Mouse (Mus musculus) heart, adult 8-10 months (tissue): Measurements from ENCODE around the gene Adgrg3. TPM values are rescaled to one million over a fixed set of nuclear protein-coding genes. Genes with fewer than 3 reads are reported as not detected.
"Not testable (repeated sequence)": the region's sequence is repeated elsewhere in the genome, so short reads cannot be mapped to it uniquely, and the experiment has no call there.

Experiments
- DNase-seq: peaks from one replicate; pipeline ENCODE4 v3.0.0; 2022; ENCODE audit warnings: low spot score
- total RNA-seq, 4 experiments: library from RNA; stranded (reverse); gene quantifications; 2 replicates each; pipeline ENCODE4 v1.2.4; 2022

The Adgrg3 gene
- total RNA-seq, 4 experiments from 2014 or later = 0.75 to 1.3 (median 1.2) TPM

- DNase-seq = no peak
Observed at GRCm38 (mm10) chr8:95024387-95024786, 6.9 kb downstream of the Adgrg3 start.

DNA sequence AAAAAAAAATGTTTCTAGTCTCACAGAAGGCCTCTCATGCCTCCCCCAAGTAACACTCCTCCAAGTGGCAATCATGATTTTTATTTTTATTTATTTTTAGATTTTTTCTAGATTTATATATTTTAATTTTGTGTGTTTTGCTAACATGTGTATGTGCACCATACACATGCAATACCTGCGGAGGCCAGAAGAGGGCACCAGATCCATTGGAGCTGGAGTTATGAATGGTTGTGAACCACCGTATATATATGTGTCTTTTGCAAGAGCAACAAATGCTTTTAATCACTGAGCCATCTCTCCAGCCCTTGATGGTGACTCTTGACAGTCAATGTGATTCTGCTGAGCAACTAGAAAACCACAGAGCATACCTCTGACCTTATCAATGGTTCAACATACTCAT, 7.9 kb downstream of the Adgrg3 start:
- no peak for DNase-seq

GRCm38 (mm10) chr8:95028391-95028790, 10.9 kb downstream of the Adgrg3 start:
- not testable (repeated sequence) for DNase-seq

DNA sequence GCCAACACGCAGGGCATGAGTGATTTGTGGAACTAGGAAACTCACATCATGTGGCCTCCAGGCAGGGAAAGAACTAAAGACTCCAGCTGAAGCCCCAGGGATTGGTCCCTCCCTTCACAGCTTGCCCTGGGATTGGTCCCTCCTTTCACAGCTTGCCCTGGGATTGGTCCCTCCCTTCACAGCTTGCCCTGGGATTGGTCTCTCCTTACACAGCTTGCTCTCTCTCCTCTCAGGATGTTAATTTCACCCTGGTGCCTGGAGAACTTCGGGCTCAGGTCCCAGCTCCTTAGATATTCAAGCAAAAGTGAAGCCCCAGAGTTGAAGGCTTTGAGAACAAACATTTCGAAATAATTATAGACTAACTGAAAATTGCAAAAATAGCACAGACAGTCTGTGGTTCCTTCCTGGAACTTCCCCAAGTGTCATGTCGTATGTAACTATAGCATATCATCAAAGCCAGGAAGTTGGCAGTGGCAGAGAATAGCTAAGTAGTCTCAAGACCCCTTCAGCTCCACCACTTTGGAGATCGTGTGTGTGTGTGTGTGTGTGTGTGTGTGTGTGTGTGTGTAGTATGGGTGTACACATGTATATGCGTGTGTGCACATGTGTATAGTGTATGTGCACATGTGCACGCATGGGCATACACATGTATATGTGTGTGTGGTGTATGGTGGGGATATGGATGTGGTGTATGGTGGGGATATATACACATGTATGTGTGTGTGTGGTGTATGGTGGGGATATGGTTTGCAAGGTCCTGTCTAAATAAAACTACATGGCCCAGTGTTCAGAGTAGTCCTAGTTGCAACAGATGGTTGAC, 19.8 kb downstream of the Adgrg3 start:
- DNase-seq = no peak

DNA sequence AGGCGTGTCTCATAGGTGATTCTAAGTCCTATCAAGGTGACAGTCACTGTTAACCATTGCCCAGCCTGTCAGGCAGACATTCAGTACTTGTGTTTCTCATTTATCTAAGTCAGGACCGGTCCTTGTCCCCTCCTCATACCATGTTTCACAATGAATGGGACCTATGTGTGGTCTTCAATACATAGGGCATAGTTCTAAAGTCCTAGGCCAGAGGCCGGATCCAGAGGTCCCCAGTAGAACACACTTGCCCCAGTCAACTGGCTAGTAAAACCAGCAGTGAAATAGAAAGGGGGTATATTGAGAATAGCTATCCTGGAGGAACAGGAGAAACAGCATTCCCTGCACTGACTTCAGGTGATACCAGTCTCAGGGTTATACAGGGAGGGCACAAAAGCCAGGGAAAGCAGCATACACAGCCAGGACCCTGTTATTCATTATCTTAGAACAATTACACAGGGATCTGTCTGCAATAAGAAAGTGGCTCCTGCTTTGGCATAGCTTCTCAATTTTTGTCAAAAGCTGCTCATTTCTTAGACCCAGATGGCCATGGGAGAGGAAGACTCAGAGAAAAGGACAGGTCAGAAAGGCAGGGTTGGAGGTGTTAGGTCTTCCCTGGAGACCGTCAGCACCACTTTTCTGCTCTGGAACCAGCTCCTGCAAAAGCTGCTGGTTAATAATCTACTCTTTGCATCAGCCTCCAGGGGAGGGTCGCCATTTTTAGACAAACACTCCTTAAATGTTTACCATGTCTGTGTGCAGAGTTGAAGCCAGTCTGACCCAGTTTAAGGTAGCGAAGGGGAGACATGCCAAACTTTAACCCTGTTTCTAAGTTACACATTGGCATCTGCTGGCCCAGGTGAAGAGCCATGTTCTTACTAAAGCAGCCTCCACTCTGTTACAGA, 24.6 kb downstream of the Adgrg3 start:
- no peak for DNase-seq

DNA sequence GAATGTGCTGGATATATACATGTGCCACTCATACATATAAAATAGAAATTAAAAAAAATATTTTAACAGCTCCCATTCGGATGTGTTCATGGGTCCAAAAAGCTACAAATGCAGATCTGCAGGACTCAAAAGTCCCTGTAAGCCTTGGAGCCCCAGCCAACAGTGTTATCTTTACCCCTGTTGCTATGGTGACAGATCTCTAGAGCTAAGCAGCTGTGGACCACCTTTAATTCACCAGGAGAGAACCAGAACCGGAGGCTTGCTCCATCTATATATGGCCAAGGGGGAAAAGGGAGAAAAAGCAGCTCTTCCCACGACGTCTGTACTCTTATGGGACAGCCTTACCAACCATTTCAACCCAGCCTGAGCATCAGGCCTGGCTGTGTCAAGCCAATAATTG, 27.3 kb downstream of the Adgrg3 start:
- no peak for DNase-seq

DNA sequence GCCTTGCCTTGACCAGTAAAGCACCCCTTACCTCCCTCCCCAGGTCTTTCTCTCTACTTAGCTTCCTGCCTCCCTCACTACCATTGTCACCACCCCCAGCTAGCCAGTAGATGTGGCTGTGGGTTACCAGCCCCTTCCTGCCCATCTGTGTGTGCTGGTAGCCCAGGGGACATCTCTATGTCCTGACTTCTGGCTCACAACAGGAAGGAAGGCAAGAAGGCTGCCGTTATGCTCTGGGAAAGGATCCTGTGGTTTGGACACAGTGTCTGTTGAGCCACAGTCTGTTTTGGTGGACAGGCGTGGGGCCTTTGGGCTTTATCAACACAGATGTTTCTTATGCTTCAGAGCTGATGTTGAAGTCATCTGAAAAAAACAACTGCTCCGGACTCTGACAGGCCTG, 29.5 kb downstream of the Adgrg3 start:
- DNase-seq = peak; percentile 15

GRCm38 (mm10) chr8:95047884-95048680, 30.6 kb downstream of the Adgrg3 start:
- no peak for DNase-seq

- DNase-seq = no peak
Observed at GRCm38 (mm10) chr8:95049636-95050035, 32.1 kb downstream of the Adgrg3 start.

DNA sequence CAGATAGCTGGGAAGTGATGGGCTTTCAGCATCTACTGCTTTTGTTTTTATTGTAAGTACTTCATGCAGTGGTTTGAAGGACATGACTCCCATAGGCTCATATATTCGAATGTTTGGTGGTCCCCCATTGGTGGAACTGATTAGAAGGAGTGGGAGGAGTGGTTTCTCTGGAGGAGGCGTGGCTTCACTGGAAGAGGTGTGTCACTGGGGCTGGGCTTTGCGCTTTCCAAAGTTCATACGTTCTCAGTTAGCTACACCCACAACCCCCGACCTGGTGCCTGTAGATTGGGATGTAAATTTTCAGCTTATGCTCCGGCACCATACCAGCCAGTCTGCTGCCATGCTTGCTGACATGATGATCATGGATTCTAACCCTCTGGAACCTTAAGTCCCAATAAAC, 36.9 kb downstream of the Adgrg3 start:
- DNase-seq = no peak

GRCm38 (mm10) chr8:95054927-95055510, 37.5 kb downstream of the Adgrg3 start, which contains the start of gene Drc7:
Drc7 (plus strand) TSS chr8:95055103.
- no peak for DNase-seq

DNA sequence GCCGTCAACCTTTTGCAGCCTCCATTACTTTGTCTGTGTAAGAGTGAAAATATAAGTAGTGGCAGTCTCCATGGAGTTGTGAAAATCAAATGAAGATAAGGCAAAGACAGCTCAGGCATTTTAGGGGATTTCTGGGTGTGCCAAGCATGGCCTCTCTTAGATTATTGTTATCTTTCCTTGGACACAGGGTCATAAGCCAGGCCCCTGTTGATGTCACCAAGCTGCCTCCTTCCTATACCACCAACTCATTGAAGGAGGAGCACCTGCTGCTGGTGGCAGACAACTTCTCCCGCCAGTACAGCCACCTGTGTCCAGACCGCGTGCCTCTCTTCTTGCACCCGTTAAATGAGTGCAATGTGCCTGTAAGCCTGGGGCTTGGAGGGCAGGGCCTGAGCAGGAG, 38.9 kb downstream of the Adgrg3 start:
- no peak for DNase-seq

GRCm38 (mm10) chr8:95058661-95059060, 41.2 kb downstream of the Adgrg3 start:
- DNase-seq = no peak

- DNase-seq = no peak
Observed at GRCm38 (mm10) chr8:95059812-95060533, 42.5 kb downstream of the Adgrg3 start.

DNA sequence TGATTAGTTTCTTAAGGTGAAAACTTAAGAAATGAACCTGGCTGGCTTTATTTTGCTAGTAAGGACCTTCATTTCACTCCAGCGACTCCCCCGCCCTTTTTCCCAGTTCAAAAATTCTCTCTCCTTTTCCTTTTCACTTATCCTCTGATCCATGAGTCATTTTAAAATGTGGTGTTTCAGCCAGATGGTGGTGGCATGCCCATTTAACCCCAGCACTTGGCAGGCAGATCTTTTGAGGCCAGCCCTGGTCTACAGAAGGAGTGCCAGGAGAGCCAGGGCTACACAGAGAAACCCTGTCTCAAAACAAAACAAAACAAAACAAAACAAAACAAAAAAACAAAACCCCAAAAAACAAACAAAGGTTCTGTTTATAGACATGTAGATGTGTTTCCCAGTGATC, 47.0 kb downstream of the Adgrg3 start:
- no peak for DNase-seq

DNA sequence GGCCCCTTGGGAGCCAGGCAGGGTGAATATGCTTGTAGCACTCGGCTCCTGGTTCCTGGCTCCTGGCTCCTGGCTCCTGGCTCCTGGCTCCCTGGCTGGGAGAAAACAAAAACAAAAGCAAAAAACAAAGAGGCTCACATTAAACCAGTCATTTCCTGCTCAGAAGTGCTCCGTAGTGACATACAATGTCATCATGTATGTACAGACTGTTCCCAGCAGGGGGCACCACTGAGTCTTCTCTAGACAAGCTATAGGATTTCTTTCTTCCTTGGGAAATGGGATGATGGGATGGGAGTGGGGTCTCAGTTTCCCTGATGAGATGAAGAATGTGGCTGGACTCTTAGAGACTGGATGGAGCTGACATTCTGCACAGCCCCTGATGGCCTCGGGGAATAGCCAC, 50.1 kb downstream of the Adgrg3 start:
- DNase-seq = no peak

GRCm38 (mm10) chr8:95075504-95075903, 58.0 kb downstream of the Adgrg3 start:
- DNase-seq = no peak

- DNase-seq = no peak
Observed at GRCm38 (mm10) chr8:95076151-95076550, 58.7 kb downstream of the Adgrg3 start.

DNA sequence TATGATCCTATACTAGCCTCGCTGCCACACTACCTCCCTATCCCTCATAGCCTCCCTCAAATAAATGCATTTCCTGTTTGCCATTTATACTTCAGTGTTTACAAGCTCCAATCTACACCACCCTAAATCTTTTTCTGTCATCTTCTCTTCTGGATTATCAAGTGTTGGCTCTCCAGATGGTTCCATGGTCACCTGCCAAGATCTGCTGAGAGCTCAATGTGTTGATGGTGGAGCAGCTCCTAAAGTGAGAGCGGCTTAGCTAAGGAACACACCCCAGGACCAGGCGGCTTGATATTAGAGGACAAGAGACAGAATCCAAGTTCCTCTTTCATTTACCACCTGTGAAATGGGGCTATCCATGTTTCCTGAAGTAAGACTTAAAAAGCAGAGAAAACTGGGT, 60.6 kb downstream of the Adgrg3 start:
- DNase-seq = no peak

- DNase-seq = no peak
Observed at GRCm38 (mm10) chr8:95079305-95079704, 61.8 kb downstream of the Adgrg3 start.
